Mouse (Mus musculus) small intestine, adult 2 months (tissue): ENCODE data around the gene Rabgap1l.

ENCODE experiments used
- CTCF ChIP-seq: fragments of 200-500 bp; IDR thresholded peaks from 2 replicates; pipeline ENCODE4 v1.5.1; 2012; ENCODE audit warnings: low read depth, mild to moderate bottlenecking, control low read depth, inconsistent platforms, low read length, moderate library complexity, mixed read lengths; ENCODE audit not compliant: insufficient replicate concordance, insufficient read length; ENCODE audit errors: extremely low read depth
- POLR2A ChIP-seq: fragments of 200-500 bp; IDR thresholded peaks from 2 replicates; pipeline ENCODE4 v1.6.1; 2012; ENCODE audit warnings: low read depth, mild to moderate bottlenecking, control low read depth, inconsistent platforms, low read length, moderate library complexity

DNA sequence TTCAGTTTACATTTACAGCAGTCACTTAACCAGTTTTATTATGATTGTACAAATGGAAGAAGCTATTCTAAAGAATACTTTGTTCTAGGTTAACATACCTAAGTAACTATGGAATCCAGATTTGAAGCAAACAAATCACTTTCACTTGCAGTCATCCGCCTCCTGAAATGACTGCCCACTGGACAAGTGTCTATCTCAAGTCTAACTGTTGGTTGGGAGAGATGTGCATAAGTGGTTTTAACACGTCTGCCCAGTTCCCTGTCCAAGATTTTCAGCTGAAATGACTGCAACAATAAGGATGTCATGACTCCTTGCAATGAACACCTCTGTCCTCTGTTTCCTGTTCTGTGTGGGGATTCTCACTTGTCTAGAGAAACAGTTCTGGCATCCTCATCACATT is 27.4 kb downstream of the Rabgap1l start:
- TF ChIP-seq POLR2A (no peak), CTCF (no peak)
